Mouse (Mus musculus) midbrain, embryonic 13.5 days (tissue): ENCODE results near the gene Fgd3. TPM values are rescaled to one million over a fixed set of nuclear protein-coding genes. Genes with fewer than 3 reads are reported as not detected.

Source experiments
- ATAC-seq: fragments of 200-750 bp; cut with Nextera tagmentation; 2 replicates; pipeline ENCODE4 v1.8.0; 2017; ENCODE audit warnings: mild to moderate bottlenecking, moderate TSS enrichment, moderate library complexity
- H3K27ac ChIP-seq: fragments of 300-500 bp; sonication (generic); 2 replicates; pipeline ENCODE4 v1.5.1; 2015; ENCODE audit warnings: inconsistent platforms, mild to moderate bottlenecking, moderate library complexity
- H3K27me3 ChIP-seq: fragments of 300-500 bp; sonication (generic); 2 replicates; pipeline ENCODE4 v1.6.1; 2015; ENCODE audit warnings: mild to moderate bottlenecking, inconsistent platforms
- H3K36me3 ChIP-seq: fragments of 300-500 bp; sonication (generic); 2 replicates; pipeline ENCODE4 v1.6.1; 2015; ENCODE audit warnings: mild to moderate bottlenecking, inconsistent platforms
- H3K4me1 ChIP-seq: fragments of 300-500 bp; sonication (generic); replicated peaks from 2 replicates; pipeline ENCODE4 v1.6.1; 2015; ENCODE audit warnings: inconsistent platforms
- H3K4me2 ChIP-seq: fragments of 300-500 bp; sonication (generic); replicated peaks from 2 replicates; pipeline ENCODE4 v1.6.1; 2015; ENCODE audit warnings: moderate library complexity, mild to moderate bottlenecking, inconsistent platforms
- H3K4me3 ChIP-seq: fragments of 300-500 bp; sonication (generic); replicated peaks from 2 replicates; pipeline ENCODE4 v1.5.1; 2015; ENCODE audit warnings: mild to moderate bottlenecking, inconsistent platforms
- H3K9ac ChIP-seq: fragments of 300-500 bp; sonication (generic); replicated peaks from 2 replicates; pipeline ENCODE4 v1.6.1; 2015; ENCODE audit warnings: mild to moderate bottlenecking, inconsistent platforms
- H3K9me3 ChIP-seq: fragments of 300-500 bp; sonication (generic); 2 replicates; pipeline ENCODE4 v1.6.1; 2016; ENCODE audit warnings: mild to moderate bottlenecking, inconsistent platforms
- WGBS: fragments of 180-500 bp; shearing (Covaris S2); methylation state at CpG from one replicate; pipeline ENCODE4 v1.1.7; 2015; 5-methylcytosine and 5-hydroxymethylcytosine counted together
- polyA plus RNA-seq: library from polyadenylated mRNA; unstranded; fragments of >200 nt; fragmentation: Nextera tagmentation; extraction: Ambion mirVana; gene quantifications from 2 replicates; pipeline ENCODE4 v1.2.1, GENCODE M21; 2015

Gene Fgd3
- polyA plus RNA-seq, 1 experiment from 2014 or later, result 1.8 TPM

DNA sequence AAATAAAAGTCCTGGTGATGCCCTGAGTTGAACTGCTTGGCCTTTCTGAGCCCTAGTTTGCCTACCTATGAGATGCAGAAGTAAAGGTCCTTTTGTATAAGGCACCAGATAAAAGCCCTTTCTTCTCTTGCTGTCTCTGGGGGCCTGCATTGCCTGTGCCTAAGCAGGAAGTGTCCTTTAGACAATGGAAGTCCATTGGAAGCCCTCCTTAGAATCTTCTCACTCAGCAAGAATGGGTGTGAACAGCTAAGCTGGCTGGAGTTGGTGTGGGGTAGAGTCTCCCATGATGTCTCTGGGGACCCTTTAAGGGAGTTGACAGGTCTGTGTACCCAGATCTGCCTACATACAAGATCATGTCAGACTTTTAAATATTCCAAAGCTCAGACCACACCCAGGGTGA, 33.3 kb upstream of the Fgd3 start:
- H3K4me1 ChIP-seq, result peaks cover 40% of the 10 kb centered on the region
- no peak overlapping the region for H3K9ac ChIP-seq
- no peak overlapping the region for H3K4me3 ChIP-seq
- no peak for ATAC-seq
- H3K9me3 ChIP-seq, result no peaks in the 10 kb centered on the region
- H3K4me2 ChIP-seq, result no peak overlapping the region
- H3K27ac ChIP-seq, result no peak overlapping the region
- peaks cover 15% of the 10 kb centered on the region for H3K36me3 ChIP-seq
- no peaks in the 10 kb centered on the region for H3K27me3 ChIP-seq

DNA sequence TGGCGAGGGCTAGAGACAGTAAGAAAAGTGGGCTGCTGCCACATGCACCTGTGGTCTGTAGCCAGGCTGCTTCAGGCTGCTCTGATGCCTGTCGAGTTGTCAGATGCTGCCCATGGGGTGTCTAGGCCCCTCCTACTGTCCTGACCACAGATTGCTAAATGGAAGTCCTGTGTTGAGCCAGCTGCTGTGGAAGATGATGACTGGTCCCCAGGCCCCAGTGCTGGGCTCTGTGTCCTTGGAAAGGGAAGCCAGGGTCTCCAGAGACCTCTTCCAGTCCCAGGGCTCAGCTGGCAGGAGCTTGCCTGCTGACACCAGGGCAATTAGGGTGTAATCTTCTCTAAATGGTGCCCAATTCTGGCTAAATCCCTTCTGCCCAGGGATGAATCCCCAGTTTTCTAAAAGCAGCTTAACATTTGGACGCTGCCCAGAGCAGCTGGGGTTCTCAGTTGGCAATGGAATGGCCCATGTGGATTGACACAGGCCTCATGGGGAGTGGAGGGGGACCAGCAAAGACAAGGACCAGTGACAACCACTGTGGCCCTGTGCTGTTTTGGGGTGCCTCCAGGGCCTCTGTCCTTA, 32.6 kb upstream of the Fgd3 start:
- ATAC-seq, result peak; percentile 83
- H3K9ac ChIP-seq, result no peak overlapping the region
- H3K36me3 ChIP-seq, result peaks cover 13% of the 10 kb centered on the region
- peaks cover 42% of the 10 kb centered on the region for H3K4me1 ChIP-seq
- peak overlapping the region; percentile 27 for H3K27ac ChIP-seq
- 46% methylated on average over 3 of the region's 3 CpGs for WGBS
- H3K9me3 ChIP-seq, result no peaks in the 10 kb centered on the region
- H3K27me3 ChIP-seq, result no peaks in the 10 kb centered on the region
- no peak overlapping the region for H3K4me3 ChIP-seq
- no peak overlapping the region for H3K4me2 ChIP-seq

DNA sequence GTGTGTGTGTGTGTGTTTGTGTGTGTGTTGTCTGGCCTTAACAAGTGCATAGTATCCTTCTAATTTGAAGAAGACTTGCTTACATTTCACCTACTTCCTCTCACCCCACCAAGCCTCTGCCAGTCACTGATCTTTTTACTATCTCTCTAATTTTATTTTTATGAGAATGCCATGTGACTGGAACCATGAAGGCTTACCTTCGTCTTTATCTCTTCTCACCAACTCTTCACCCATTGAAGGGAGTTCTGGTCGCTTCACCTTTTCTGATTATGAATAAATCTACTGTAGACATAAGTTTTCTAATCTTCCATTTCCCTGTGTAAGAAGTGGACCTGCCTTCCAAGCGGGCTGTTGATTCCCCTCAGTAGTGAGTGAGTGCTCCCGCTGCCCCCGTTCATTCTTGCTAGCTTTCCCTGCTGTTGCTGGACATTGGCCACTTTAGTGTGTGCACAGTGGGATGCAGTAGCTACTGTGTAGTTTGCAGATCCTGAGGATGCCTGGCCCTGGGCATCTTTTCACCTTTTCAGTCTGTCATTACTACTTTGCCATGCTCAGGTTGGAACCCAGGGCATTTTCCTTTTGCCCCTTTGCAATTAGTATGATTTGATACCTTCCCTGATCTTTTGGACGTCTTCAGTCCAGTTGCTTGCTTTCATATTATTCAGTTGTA, 29.9 kb upstream of the Fgd3 start:
- no peak for ATAC-seq

DNA sequence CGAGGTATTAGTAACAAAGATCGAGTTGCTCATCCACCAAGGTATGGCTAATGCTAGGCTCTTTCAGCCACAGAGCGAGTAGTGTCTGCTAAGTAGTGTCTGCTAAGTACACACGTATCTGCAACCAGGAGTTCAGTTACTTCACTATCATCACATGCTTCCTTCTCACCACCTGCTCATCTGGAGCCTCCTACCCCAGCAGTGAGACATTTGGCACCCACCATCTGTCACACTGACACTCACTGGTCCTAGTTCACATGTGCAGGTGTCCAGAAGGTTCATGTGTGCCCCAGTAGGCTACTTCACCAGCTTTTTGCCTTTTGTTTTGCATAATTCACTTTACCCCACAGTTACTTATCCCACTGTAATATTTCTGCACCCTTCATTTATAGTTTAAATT, 29.2 kb upstream of the Fgd3 start:
- Histone ChIP-seq H3K4me3 (no peak overlapping the region), H3K36me3 (no peaks in the 10 kb centered on the region), H3K27ac (no peak overlapping the region), H3K4me1 (peaks cover 59% of the 10 kb centered on the region), H3K9me3 (no peaks in the 10 kb centered on the region), H3K27me3 (no peaks in the 10 kb centered on the region), H3K9ac (no peak overlapping the region), H3K4me2 (no peak overlapping the region)
- ATAC-seq, result no peak
- WGBS, result 91% methylated on average over 4 of the region's 4 CpGs

More for the DNA sequence above, 29.9 kb upstream of the Fgd3 start:
- Histone ChIP-seq H3K4me3 (no peak overlapping the region), H3K27ac (no peak overlapping the region), H3K27me3 (no peaks in the 10 kb centered on the region), H3K9me3 (no peaks in the 10 kb centered on the region), H3K4me2 (no peak overlapping the region), H3K36me3 (no peaks in the 10 kb centered on the region), H3K9ac (no peak overlapping the region), H3K4me1 (peaks cover 53% of the 10 kb centered on the region)
- 94% methylated on average over 6 of the region's 6 CpGs for WGBS

DNA sequence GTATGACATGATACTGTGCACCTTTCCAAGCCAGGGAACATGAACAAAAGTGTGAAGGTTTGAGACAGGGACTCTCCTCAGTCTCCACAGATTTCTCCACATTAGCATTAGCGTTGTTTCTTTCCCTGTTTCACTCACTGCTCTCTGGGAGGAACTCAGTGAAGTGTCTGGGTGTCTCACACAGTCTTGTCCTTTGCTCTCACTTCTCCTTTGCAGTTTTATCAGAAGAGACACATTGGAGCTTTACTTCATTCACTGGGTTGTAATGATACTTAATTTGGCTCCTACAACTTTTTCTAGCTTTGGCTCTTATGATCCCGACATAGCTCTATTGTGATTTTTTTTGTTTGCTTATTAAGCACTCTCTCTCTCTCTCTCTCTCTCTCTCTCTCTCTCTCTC, 28.4 kb upstream of the Fgd3 start:
- H3K36me3 ChIP-seq, result no peaks in the 10 kb centered on the region
- H3K4me1 ChIP-seq, result peaks cover 60% of the 10 kb centered on the region
- no peak overlapping the region for H3K9ac ChIP-seq
- no peaks in the 10 kb centered on the region for H3K9me3 ChIP-seq
- no peak overlapping the region for H3K4me3 ChIP-seq
- 89% methylated on average over 2 of the region's 2 CpGs for WGBS
- no peak for ATAC-seq
- H3K27me3 ChIP-seq, result no peaks in the 10 kb centered on the region
- no peak overlapping the region for H3K4me2 ChIP-seq
- H3K27ac ChIP-seq, result no peak overlapping the region

DNA sequence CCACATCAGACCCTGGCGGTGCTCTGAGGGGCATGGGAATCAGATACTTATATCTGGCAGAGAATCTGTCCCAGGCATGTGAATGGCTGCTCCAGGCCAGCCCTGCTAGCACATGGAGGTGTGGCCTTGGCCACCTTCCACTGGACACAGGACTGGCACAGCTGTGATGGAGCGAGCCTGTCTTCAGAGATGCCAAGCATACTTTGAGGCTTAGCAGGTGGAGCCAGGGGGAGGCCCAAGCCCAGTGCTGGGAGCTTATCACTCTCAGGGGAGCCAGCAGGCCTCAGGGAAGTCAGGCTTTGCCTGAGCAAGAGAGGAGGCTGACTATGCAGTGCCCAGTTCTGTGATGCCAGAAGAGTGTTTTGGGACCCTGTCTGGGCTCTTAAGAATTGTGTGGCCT, 25.4 kb upstream of the Fgd3 start:
- H3K36me3 ChIP-seq, result no peaks in the 10 kb centered on the region
- no peak for ATAC-seq
- no peak overlapping the region for H3K4me3 ChIP-seq
- 88% methylated on average over 2 of the region's 2 CpGs for WGBS
- no peaks in the 10 kb centered on the region for H3K9me3 ChIP-seq
- no peaks in the 10 kb centered on the region for H3K27me3 ChIP-seq
- peaks cover 58% of the 10 kb centered on the region for H3K4me1 ChIP-seq
- H3K27ac ChIP-seq, result no peak overlapping the region
- no peak overlapping the region; the same call in 1 of the 2 replicates for H3K4me2 ChIP-seq
- no peak overlapping the region for H3K9ac ChIP-seq

DNA sequence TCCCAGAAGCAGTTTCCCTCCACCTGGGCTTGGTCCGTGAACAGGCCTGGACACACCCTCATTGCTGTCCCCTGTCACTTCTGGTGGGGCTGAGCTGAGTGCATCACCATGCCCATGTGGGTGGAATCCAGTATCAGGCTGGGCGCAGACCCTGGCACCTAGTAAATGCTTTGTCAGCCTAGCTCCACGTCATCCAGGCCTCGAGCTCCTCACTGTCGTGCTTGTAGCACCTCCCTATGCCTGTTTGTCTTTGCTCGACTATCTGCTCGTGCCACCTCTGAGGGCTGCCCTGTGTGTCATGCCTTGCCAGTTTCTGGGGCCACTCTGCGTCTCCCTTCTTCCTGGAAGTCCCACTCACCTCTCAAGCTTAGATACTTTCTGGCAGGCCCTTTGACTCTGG, 24.5 kb upstream of the Fgd3 start:
- H3K36me3 ChIP-seq, result no peaks in the 10 kb centered on the region
- H3K27me3 ChIP-seq, result no peaks in the 10 kb centered on the region
- H3K27ac ChIP-seq, result no peak overlapping the region
- 87% methylated on average over 8 of the region's 8 CpGs for WGBS
- peaks cover 66% of the 10 kb centered on the region for H3K4me1 ChIP-seq
- no peaks in the 10 kb centered on the region for H3K9me3 ChIP-seq
- H3K4me3 ChIP-seq, result no peak overlapping the region
- ATAC-seq, result no peak
- H3K9ac ChIP-seq, result no peak overlapping the region
- no peak overlapping the region for H3K4me2 ChIP-seq

DNA sequence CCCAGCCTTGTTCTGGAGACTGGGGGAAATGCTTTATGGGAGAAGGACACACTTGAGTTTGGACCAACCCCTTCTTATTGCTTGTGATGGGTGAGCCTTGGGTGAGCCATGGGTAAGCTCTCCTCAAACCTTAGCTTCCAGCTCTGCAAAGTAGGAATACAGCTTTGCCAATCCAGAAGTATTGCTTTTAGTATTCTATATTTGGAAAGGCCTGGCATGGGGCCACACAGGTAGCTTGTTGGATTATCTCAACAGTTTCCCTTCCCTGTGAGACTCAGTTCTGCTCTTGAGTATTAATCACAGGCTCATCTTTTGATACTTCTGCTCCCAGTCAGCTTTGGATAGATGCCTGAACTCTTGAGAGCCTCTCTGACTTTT, 22.6 kb upstream of the Fgd3 start:
- peaks cover 57% of the 10 kb centered on the region for H3K4me1 ChIP-seq
- no peak for ATAC-seq
- H3K4me3 ChIP-seq, result peak overlapping the region; percentile 95
- H3K9ac ChIP-seq, result peak overlapping the region; percentile 96
- H3K27ac ChIP-seq, result no peak overlapping the region
- 0 out of 2 replicates have a peak, but pooled peaks cover 3% of the 10 kb centered on the region for H3K27me3 ChIP-seq
- no peaks in the 10 kb centered on the region for H3K36me3 ChIP-seq
- no peaks in the 10 kb centered on the region for H3K9me3 ChIP-seq
- peak overlapping the region; percentile 93 for H3K4me2 ChIP-seq

DNA sequence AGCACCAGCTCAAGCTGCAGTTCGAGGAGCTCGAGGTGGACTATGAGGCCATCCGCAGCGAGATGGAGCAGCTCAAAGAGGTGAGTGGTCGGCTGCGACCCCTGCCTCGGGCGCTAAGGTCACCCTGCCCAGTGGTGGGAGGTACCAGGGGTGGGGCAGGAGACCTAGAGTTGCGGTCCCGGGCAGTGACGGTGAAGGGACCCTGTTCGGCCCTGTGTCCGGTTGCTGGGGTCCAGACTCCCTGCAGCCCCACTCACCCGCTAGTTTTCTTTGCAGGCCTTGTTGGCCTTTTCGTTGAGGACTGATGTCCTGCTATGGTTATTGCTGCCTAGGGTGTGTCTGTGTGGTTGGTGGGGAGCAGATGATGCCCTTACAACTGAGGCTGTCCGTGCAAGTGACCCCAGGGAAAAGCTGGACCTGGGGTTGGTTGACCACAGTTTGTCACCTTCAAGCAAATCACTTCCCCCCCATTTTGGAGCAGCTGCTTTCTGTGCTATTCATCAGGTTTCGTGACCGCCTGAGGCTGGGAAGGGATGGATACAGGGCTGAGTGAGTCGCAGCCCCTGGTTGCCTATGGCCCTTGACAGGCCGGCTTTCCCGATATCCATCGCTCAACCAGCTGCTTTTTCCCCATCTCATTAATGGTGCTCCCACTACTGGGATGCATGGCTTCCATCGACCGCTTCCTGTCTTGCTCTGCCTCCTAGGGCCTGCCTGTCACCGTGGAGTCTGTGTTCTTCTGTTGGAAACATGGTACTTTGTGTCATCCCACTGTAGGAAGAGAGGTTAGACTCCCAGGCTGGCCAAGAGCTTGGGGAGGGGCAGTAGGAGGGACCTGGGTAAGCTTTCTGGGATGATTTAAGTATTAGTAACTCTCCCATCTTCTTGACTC, 22.0 kb upstream of the Fgd3 start:
- Histone ChIP-seq H3K4me3 (peak overlapping the region; percentile 95), H3K27me3 (0 out of 2 replicates have a peak, but pooled peaks cover 3% of the 10 kb centered on the region), H3K9ac (peak overlapping the region; percentile 96), H3K4me1 (peaks cover 57% of the 10 kb centered on the region), H3K9me3 (no peaks in the 10 kb centered on the region), H3K27ac (peak overlapping the region; percentile 90), H3K4me2 (peak overlapping the region; percentile 93), H3K36me3 (no peaks in the 10 kb centered on the region)
- 5% methylated on average over 25 of the region's 25 CpGs for WGBS
- ATAC-seq, result no peak; the same call in 1 of the 2 replicates

DNA sequence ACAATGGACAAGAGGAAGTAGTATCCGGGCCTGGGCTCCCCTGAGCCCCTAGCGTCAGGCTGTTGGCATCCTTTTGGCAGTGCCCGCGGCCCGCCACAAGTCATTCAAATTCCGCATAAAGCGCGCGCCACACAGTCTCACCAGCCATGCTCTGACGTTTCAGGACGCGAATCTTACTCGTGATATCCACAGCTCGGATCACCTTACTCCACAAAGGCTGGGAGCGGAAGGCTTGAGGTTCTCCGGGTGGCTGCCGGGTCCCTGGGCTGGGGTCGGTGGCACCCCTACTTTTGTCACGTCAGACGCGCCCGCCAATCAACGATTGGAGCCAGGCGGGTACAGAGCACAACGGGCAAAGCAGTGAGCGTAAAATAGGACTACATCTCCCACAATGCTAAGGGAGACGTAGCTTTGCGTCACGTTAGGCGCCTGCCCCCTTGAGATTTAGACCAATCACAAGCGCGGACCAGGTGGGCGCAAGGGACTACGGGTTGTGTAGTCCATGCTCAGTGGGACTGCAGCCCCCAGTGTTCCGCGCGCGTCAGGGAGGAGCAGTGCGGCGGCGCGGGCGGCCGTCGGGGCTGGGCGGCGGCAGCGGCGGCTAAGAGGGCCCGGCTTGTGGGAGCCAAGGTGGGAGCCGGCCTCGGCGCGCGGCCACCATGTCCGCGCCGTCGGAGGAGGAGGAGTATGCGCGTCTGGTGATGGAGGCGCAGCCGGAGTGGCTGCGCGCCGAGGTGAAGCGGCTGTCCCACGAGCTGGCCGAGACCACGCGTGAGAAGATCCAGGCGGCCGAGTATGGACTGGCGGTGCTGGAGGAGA, 21.1 kb upstream of the Fgd3 start, which contains the start of gene Bicd2:
Bicd2 (plus strand) TSS at position 574 of the 819 bp plus-strand sequence.
- Histone ChIP-seq H3K27ac (peak within 1 kb of the TSS; percentile 90), H3K4me3 (peak within 1 kb of the TSS; percentile 95), H3K36me3 (no peaks in the 10 kb centered on the region), H3K4me1 (peaks cover 56% of the 10 kb centered on the region), H3K9me3 (no peaks in the 10 kb centered on the region), H3K27me3 (0 out of 2 replicates have a peak, but pooled peaks cover 3% of the 10 kb centered on the region), H3K9ac (peak within 1 kb of the TSS; percentile 96), H3K4me2 (peak within 1 kb of the TSS; percentile 93)
- WGBS, result under 1% methylated on average over 73 of the region's 74 CpGs
- ATAC-seq, result peak; percentile 99

DNA sequence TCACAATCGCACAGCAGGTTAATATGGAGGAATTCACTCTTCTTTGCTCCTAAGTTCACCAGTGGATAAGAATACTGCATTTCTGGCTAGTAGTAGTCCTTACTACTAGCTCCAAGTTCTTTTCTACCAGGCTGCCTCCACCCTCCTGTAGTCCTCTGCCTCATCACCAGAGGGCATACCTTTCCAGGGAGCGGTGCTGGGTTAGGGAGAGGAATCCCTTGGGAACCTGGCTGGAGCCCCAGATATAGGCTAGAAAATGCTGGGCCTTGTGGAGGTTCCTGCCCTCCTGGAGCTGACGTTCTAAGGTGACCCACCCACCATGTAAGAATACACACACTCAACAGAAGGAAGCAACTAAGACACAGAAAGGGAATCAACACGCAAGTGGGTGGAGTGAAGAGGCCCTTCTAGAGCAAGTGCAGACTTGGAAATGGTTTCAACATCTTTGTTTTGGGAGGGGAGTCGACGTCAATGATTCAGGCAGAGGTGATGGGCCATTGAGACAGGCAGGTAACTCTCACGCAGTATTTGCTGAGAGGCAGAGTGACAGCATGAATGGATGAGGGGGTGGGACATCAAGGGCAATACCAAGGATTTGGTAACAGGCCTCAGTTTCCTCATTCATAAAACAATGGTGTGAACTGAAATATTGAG, 18.9 kb upstream of the Fgd3 start:
- H3K9ac ChIP-seq, result no peak overlapping the region
- no peak overlapping the region for H3K4me3 ChIP-seq
- H3K4me1 ChIP-seq, result peaks cover 34% of the 10 kb centered on the region
- H3K27ac ChIP-seq, result no peak overlapping the region
- H3K4me2 ChIP-seq, result no peak overlapping the region
- H3K9me3 ChIP-seq, result no peaks in the 10 kb centered on the region
- H3K27me3 ChIP-seq, result 0 out of 2 replicates have a peak, but pooled peaks cover 3% of the 10 kb centered on the region
- H3K36me3 ChIP-seq, result no peaks in the 10 kb centered on the region
- no peak for ATAC-seq
- WGBS, result 81% methylated on average over 7 of the region's 7 CpGs
